Mouse (Mus musculus): ENCODE data around the gene Ppil3. TPM values are rescaled to one million over a fixed set of nuclear protein-coding genes. Genes with fewer than 3 reads are reported as not detected.

Ppil3 gene
- total RNA-seq, 4 experiments from 2014 or later, result 13.0 to 17.2 (median 13.2) TPM

- DNase-seq (ENCODE audit: low spot score in 2 of 2), result no peak
These were observed 35.6 kb downstream of the Ppil3 start for GRCm38 (mm10) chr1:58409553-58410197.

- no peak for DNase-seq (ENCODE audit: low spot score in 2 of 2)
These were observed 37.1 kb downstream of the Ppil3 start for GRCm38 (mm10) chr1:58408141-58408540.

GRCm38 (mm10) chr1:58407321-58407720 is 38.0 kb downstream of the Ppil3 start:
- no peak for DNase-seq (ENCODE audit: low spot score in 2 of 2)

- DNase-seq (ENCODE audit: low spot score in 2 of 2), result no peak
These were observed 41.5 kb downstream of the Ppil3 start for GRCm38 (mm10) chr1:58403745-58404144.

GRCm38 (mm10) chr1:58401396-58401795 is 43.9 kb downstream of the Ppil3 start:
- no peak for DNase-seq (ENCODE audit: low spot score in 2 of 2)

- DNase-seq (ENCODE audit: low spot score in 2 of 2), result no peak
These were observed 47.6 kb downstream of the Ppil3 start for GRCm38 (mm10) chr1:58397731-58398130.

GRCm38 (mm10) chr1:58396179-58396578 is 49.1 kb downstream of the Ppil3 start:
- DNase-seq (ENCODE audit: low spot score in 2 of 2), result no peak

- no peak for DNase-seq (ENCODE audit: low spot score in 2 of 2)
These were observed 49.9 kb downstream of the Ppil3 start for GRCm38 (mm10) chr1:58395341-58395740.

- DNase-seq (ENCODE audit: low spot score in 2 of 2), result peak in 1 of 2 experiments; percentile 37
These were observed 51.7 kb downstream of the Ppil3 start for GRCm38 (mm10) chr1:58393284-58394195.

GRCm38 (mm10) chr1:58392652-58393283 is 52.5 kb downstream of the Ppil3 start, which contains the start of gene Bzw1:
Bzw1 (plus strand) TSS chr1:58392898.
- DNase-seq (ENCODE audit: low spot score in 2 of 2), result peak; percentile 85 to 89

GRCm38 (mm10) chr1:58392268-58392651 is 53.0 kb downstream of the Ppil3 start:
- DNase-seq (ENCODE audit: low spot score in 2 of 2), result no peak

- DNase-seq (ENCODE audit: low spot score in 2 of 2), result no peak
These were observed 53.6 kb downstream of the Ppil3 start for GRCm38 (mm10) chr1:58391421-58392267.

GRCm38 (mm10) chr1:58382586-58383281 is 62.6 kb downstream of the Ppil3 start:
- DNase-seq (ENCODE audit: low spot score in 2 of 2), result no peak

Other genes starting within 250 kb of the Ppil3 start
- not detected for gene Aox4, start 235.1 kb downstream of the Ppil3 start, total RNA-seq (2022)
- under 1 TPM; 0.04 to 0.24 (median 0.08) TPM for gene Aox2, start 167.2 kb downstream of the Ppil3 start, total RNA-seq (2022)
- gene Bzw1, start 52.6 kb downstream of the Ppil3 start, total RNA-seq (2022), result 10 to 100 TPM; 37.6 to 46.4 (median 43.5) TPM
- 10 to 100 TPM; 25.6 to 43.7 (median 30.1) TPM for gene Clk1, start 21.4 kb downstream of the Ppil3 start, total RNA-seq (2022)
- gene Nif3l1, start 335 bp downstream of the Ppil3 start, total RNA-seq (2022), result 10 to 100 TPM in 1 of 4 experiments, 1 to 10 TPM in 3; 7.2 to 12.2 (median 9.2) TPM
- 10 to 100 TPM; 10.5 to 13.9 (median 12.5) TPM for gene Orc2, start 59.6 kb upstream of the Ppil3 start, total RNA-seq (2022)
- gene Fam126b, start 140.8 kb upstream of the Ppil3 start, total RNA-seq (2022), result 10 to 100 TPM in 2 of 4 experiments, 1 to 10 TPM in 2; 6.9 to 11.5 (median 8.8) TPM
- 100 to 1,000 TPM; 138 to 174 (median 156) TPM for gene Ndufb3, start 140.9 kb upstream of the Ppil3 start, total RNA-seq (2022)